Mouse (Mus musculus) frontal cortex, postnatal 25 days (tissue): Measurements from ENCODE around the gene Hist2h2ab.
"Not testable (repeated sequence)": the region's sequence is repeated elsewhere in the genome, so short reads cannot be mapped to it uniquely, and the experiment has no call there.

ENCODE experiments used
- DNase-seq, 2 experiments: peaks; one replicate each; pipeline ENCODE4 v3.0.0; 2022; ENCODE audit warnings: low spot score in 2 of 2

The Hist2h2ab gene

DNA sequence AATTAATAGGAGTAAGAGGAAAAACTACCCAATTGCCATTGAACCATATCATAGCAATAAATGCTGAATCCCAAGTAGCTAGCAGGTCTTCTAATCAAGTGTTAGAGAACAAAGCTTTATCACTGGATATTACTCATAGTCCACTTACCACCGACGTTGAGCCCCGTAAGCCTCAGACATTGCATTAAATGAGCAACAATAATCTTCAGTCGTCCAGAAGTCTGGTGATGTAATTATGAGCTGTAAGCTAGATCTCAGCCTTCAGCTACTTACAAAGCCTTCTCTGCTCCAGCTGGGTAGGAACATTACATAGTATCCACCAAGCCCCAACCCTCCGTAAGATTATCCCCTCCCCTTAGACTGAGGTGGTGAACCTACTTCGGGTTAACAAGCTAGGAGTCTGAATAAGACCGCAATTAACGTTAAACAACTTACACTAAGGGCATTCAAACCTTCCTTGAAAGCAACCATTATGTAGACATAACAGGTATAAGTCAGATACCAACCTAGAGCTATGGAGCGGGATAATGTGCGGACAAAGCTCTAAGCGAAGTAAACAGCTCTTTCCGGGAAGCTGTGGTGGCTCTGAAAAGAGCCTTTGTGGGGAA, 18.3 kb downstream of the Hist2h2ab start:
- no peak for DNase-seq

DNA sequence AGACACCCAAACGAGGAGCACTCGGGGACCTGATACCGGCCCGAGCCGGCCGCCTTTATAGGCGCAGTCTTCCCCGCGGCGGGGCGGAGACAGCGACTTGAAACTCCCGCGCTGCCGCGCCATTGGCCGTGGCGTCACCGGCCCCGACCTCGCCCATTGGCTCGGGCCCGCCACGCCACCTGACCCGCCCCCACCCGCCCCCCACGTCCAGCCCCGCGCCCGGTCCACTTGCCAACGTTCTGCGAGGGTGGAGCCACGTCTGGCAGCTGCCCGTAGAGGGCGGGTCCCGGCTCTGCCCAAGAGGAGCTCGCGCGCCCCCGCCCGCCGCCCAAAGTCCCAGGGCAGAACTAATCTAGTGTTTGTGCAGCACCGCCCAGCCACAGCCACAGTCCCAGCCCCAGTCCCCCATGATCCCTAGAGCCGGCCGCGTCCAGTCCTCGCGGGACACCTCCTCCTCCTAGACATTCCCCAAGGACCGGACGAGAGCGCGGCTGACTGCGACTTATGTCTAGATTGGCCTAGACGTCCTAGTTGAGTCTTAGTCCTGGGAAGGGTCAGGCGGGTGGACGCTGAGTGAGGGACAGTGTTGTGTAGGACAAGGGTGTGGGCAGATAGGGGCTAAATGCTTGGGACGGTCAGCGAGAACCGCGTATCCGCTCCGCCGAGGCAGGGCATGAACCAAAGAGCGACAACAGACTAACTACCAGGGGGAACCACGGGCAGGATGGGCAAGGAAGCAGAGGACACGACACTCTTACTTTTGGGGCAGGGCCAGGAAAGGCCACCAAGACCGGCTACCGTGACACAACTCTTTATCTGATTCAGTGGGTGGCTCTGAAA, 19.5 kb downstream of the Hist2h2ab start, which contains the start of gene Hist2h3c2:
Hist2h3c2 (minus strand) TSS at position 174 of the 840 bp plus-strand sequence.
- DNase-seq: peak in 1 of 2 experiments; percentile 21

DNA sequence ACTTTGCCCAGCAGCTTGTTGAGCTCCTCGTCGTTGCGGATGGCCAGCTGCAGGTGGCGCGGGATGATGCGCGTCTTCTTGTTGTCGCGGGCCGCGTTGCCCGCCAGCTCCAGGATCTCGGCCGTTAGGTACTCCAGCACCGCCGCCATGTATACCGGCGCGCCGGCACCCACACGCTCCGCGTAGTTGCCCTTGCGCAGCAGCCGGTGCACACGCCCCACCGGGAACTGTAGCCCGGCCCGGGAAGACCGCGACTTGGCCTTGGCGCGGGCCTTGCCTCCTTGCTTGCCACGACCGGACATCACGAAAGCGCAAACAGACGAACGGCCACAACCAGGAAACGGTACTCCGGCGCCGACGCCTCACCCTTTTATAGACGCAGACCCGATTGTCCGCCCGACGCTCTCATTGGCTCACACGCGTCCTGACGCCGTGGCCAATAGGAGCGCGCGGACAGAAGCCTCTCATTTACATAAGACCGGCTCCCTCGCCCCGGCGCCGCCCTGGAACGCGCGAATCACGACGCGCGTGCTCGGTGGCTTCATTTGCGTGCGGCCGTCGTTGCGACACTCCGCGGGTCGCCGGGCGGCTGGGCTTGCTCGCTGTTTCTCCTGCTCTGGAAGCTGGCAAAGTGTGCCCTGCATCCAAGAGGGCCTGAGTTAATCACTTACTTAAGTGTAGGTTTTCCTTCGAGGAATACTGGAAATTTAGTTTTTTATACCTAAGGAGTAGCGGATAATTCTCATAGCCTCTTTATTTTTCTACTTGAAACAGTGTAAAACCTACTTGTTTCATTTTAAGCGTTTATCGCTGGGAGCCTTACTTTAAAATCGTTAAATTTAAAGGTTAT, 20.5 kb downstream of the Hist2h2ab start, which contains the start of gene Hist2h2aa2:
Hist2h2aa2 (minus strand) TSS at position 328 of the 850 bp plus-strand sequence.
- DNase-seq: peak; percentile 99

GRCm38 (mm10) chr3:96240799-96241197, 21.1 kb downstream of the Hist2h2ab start:
- no peak for DNase-seq

DNA sequence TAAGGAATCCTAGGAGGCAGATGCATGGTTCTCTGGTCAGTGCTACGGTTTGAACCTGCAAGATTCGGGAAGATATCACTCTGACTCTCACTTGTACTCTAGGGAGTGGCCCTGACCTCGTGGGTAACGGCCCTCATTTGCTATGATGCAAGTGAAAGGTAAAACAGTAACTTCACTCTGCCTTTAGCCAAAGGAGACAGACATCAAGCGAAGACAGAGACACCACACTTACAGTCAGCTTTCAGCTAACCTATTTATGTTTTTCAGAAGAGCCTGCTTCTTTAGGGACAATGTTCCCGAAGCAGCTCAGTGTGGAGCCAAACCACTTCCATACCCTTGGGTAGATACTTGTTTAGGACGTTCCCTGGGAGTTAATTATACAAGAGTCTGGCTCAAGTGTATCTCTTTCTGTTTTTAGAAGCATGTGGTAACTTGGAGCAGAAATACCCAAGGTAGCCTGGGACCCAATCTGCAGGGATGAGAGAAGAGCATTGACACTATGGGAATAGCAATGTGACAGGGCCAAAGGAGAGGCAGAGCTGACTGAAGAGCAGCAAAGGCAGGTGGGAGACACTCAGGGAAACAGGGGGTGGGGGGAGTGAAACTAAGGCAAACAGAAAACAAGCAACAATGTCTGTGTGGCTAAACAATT, 24.4 kb downstream of the Hist2h2ab start:
- DNase-seq: no peak

- peak; percentile 82 to 83 for DNase-seq
Observed at GRCm38 (mm10) chr3:96245003-96245886, 25.6 kb downstream of the Hist2h2ab start, which contains the start of gene Hist2h2aa1. TSS of gene Hist2h2aa1 (plus strand) at chr3:96245497.

DNA sequence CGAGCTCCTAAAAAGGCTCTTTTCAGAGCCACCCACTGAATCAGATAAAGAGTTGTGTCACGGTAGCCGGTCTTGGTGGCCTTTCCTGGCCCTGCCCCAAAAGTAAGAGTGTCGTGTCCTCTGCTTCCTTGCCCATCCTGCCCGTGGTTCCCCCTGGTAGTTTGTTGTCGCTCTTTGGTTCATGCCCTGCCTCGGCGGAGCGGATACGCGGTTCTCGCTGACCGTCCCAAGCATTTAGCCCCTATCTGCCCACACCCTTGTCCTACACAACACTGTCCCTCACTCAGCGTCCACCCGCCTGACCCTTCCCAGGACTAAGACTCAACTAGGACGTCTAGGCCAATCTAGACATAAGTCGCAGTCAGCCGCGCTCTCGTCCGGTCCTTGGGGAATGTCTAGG, 26.4 kb downstream of the Hist2h2ab start:
- DNase-seq: not testable (repeated sequence)

DNA sequence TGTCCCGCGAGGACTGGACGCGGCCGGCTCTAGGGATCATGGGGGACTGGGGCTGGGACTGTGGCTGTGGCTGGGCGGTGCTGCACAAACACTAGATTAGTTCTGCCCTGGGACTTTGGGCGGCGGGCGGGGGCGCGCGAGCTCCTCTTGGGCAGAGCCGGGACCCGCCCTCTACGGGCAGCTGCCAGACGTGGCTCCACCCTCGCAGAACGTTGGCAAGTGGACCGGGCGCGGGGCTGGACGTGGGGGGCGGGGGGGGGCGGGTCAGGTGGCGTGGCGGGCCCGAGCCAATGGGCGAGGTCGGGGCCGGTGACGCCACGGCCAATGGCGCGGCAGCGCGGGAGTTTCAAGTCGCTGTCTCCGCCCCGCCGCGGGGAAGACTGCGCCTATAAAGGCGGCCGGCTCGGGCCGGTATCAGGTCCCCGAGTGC, 26.8 kb downstream of the Hist2h2ab start, which contains the start of gene Hist2h3c1:
Hist2h3c1 (plus strand) TSS at position 259 of the 430 bp plus-strand sequence.
- DNase-seq: not testable (repeated sequence)

DNA sequence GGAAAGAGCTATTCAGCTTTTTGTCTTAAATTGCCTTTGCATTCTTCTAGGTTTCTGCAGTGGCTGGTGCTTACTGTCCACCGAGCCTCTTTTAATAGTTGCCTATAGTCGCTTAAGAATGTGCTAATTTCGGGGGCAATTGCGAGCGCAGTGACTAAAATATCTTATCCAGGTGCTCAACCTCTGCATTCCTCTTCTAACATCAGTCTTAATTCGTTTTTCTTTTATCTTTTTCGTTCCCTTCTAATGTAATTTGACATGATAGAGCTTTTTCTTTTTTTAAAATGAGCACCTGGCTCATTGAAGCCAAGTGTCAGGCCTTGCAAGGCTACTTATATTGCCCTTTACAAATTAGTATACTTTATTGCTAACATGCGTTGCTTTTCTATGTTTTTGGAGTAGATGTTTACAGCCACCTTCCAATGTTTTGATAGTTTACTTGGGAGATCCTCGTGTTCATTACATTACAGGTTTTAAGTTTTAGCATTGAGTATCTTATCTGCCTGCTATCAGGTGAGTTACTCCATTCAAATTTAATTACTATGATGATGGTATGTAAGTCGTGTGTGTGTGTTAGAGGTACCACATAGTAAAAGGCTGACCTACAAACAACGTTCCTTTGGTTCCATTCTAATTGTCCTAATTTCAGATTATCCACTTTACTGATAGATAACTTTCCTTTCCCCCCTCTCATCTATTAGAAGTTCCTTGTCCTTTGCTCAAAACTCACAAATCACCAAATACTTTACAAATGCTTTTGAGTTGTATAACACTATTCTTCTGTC, 27.9 kb downstream of the Hist2h2ab start:
- DNase-seq: no peak

DNA sequence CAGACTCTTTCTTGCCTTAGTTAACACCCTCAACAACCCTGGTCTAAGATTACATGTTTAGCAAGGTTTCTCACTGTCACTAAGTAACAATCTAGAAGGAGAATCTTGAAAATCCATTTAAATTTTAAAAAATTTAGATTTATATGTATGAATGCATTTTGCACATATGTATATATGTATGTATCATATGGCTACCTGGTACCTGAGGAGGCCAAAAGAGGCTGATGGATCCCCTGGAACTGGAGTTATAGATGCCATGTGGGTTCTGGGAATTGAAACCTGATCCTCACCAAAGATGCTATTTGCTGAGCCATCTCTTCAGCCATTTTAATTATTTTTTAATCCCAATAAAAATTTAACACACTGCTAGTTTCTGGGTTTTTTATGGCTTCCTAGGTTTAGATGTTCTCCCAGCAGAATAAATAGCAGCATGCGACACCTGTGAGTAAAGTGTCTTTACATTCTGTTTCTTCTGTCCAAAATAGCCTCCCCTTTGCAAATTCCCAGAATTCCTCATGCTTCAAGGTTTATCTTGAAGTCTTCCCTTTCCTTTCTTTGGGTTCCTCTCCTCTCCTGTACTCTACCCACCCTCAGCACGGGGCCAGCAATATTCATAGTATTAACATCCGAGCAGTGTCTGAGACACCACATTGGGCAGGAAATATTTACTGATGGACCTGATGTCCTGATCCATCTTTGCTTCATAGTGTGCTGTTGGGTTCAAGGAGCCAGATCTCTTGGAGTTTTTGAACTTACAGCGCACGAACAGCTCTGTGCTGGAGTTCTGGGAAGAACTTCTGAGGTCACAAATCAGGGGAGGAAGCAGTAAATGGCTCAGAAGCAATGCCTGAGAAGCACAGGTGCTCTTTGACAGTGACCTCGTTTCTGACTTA, 28.7 kb downstream of the Hist2h2ab start:
- DNase-seq: no peak

DNA sequence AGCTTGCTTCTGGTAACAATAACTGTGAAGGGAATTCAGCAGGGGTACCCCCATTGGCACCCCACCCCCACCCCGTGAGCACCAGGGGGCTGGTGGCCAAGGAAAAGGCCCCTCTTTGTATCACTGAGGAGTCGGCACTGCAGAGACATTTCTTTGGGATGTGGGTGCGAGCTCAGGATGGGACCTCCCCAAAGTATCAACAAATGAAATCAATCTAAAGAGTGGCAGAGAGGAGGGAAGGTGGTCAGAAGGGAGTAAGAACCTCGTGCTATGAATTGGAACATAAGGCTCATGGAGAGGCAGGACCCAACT, 29.3 kb downstream of the Hist2h2ab start:
- DNase-seq: no peak

GRCm38 (mm10) chr3:96250890-96251289, 31.2 kb downstream of the Hist2h2ab start:
- DNase-seq: no peak

GRCm38 (mm10) chr3:96251787-96252186, 32.1 kb downstream of the Hist2h2ab start:
- DNase-seq: no peak

DNA sequence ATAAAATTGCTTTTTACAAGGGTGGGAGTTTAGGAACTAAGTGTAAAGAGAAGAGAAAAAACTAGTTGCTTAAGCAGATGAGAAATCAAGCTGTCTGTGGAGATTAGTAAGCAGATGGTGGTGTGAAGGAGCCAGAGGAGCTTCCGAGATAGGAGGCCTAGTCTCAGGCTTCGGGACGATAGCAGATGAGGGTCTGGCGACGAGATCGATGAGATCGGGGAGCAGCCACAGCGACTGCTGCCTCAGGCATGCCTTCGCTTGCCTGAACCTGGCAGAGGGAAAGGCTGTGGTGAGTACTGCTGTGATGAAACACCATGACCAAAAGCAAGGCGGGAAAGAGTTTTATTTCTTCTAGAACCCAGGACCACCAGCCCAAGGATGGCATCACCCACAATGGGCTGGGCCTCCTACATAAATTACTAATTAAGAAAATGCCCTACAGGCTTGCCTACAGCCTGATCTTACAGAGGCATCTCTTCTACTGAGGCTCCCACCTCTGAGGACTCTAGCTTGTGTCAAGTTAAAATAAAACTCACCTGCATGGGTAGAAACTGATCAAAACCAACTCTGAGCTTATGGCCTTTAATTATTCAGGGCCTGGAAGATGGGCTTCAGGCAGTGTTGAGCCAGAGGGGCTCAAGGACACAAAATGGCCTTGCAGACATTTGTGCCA, 35.2 kb downstream of the Hist2h2ab start:
- DNase-seq: no peak

DNA sequence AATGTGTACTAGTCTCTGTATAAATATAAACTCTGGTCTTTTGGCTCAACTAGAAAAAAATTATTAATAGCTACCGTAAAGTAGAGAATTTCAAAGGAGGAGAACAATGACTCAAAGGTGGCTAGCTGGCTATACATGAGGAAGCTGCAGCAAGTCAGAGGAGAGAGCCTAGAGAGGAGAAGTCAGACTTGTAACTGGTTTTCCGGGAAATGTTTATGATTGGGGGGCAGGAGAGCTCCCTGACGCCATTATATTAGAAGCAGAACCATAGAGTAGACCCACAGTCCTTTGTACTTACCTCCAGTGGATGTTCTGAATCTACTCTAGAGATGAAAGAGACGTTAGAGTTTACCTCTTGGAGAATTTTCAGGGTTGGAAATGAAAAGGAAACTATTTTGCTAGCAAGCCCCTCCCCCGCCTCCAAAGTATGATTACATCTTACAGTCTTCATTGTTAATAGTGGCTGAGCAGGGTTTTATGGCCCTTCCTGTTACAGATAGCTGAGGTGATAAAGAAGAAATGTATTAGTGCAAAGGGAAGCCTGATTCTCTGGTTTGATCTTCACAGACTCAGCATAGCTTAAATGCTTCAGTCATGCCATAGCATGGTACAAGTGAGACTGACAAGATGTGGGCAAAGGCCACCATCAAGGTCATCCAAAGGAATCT, 36.4 kb downstream of the Hist2h2ab start:
- no peak for DNase-seq

GRCm38 (mm10) chr3:96257190-96257589, 37.5 kb downstream of the Hist2h2ab start:
- no peak for DNase-seq

DNA sequence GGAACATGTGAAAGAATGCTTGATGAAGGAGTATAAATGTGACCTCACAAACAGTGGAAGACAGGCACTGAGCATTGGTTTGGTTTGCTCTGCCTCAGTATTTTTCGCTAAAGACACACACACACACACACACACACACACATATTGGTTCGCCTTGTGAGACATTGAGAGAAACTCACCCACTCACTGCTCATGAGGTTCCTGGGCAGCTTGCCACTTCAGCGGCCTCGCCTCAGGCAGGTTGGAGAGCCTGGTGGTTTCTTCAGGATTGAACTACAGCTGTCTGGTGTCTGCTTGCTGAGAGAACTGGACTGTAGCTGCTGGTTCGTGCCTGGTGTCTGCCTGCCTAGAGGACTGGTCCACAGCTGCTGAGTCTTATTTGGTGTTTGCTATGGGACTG, 40.6 kb downstream of the Hist2h2ab start:
- no peak for DNase-seq
